Mouse (Mus musculus): Measurements from ENCODE around the gene Pcare. TPM values are rescaled to one million over a fixed set of nuclear protein-coding genes. Genes with fewer than 3 reads are reported as not detected.

Gene Pcare
- polyA plus RNA-seq, 1 experiment from 2014 or later: not detected

DNA sequence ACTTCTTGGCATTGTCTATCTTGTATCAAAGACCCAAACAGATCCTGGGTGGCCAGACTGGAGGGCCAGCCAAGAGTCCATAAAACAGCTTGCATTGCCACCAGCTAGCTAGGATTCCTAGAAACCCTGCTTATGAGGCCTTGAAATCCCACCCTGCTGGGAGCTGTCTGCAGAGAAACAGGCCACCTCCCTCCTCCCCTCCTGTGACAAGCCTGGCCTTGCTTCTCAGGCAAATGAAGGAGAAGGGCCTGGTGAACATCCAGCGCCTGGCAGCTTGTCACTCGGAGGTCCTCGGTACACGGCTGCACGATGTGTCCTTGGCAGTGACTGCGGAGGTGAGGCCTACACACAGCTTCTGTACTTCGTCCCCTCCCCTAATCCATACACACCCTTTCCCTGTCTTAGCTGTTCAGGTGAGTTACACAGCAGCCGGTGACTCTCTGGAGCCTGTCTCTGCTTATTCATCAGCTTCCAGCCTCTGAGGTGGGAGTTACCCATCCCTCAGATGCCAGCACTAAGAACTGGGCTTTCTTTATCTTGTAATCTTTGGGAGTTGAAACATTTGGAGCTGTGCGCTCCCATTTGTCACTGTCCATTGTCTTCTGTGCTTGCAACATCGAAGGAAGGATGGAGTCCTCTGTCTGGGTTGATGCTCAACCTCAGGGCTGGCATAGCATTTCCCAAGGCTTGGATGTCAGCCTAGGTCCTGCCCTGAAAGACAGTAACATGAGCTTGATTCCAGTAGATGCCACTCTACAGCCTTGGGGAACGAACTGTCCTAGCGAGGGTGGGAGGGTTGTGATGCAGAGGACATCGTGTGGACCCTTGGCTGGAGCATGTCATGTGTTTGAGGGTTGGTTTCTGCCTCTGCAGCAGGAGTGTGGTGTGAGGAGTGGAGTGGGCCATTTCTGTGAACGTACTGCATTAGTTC, 46.9 kb downstream of the Pcare start:
- Histone ChIP-seq H3K36me3 (ENCODE audit: control insufficient read depth, insufficient read depth, low read length) (no peaks in the 10 kb centered on the region), H3K27me3 (ENCODE audit: control insufficient read depth, insufficient read depth, low read length) (no peaks in the 10 kb centered on the region), H3K9ac (ENCODE audit: low read length) (no peak overlapping the region; the same call in 1 of the 2 replicates), H3K4me3 (ENCODE audit: control insufficient read depth in 1 of 2, insufficient read depth in 1 of 2, low read depth in 1 of 2, low read length in 2 of 2) (no peak overlapping the region), H3K27ac (replicated peaks in 1 of 2; ENCODE audit: control insufficient read depth in 1 of 2, insufficient read depth in 1 of 2, low read depth in 2 of 2, low read length in 2 of 2) (peak overlapping the region; percentile 71 to 76), H3K4me1 (ENCODE audit: control insufficient read depth in 2 of 2, insufficient read depth in 2 of 2, low read length in 2 of 2) (peaks cover 21 to 34% of the 10 kb centered on the region in 2 experiments), H3K4me2 (ENCODE audit: low read length) (no peak overlapping the region), H3K9me3 (ENCODE audit: control insufficient read depth, low read length) (0 out of 2 replicates have a peak, but pooled peaks cover 4% of the 10 kb centered on the region)
- 54% methylated on average over 14 of the region's 14 CpGs for WGBS
- ATAC-seq (ENCODE audit: insufficient number of reproducible peaks, insufficient read depth, low FRiP score, low read depth): peak; percentile 33; the same call in 1 of the 2 replicates

DNA sequence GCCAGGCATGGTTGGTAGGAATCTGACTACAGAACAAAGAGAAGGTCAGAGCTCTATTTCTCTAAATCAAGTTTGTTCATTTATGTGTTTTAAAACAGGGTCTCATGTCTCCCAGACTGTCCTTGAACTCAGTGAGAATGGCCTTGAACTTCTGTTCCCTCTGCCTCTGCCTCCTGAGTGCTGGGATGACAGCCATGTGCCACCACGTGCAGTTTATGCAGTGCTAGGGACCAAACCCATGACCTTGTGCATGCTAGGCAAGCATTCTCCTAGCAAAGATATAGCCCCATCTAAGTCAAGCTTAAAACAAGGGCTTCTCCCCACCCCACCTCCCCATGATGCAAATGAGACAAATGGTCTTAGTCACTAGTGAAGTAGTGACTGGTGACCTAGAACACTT, 47.6 kb downstream of the Pcare start:
- Histone ChIP-seq H3K4me1 (ENCODE audit: control insufficient read depth in 2 of 2, insufficient read depth in 2 of 2, low read length in 2 of 2) (peaks cover 16 to 27% of the 10 kb centered on the region in 2 experiments), H3K9me3 (ENCODE audit: control insufficient read depth, low read length) (0 out of 2 replicates have a peak, but pooled peaks cover 4% of the 10 kb centered on the region), H3K36me3 (ENCODE audit: control insufficient read depth, insufficient read depth, low read length) (no peaks in the 10 kb centered on the region), H3K4me2 (ENCODE audit: low read length) (no peak overlapping the region), H3K27me3 (ENCODE audit: control insufficient read depth, insufficient read depth, low read length) (no peaks in the 10 kb centered on the region), H3K27ac (replicated peaks in 1 of 2; ENCODE audit: control insufficient read depth in 1 of 2, insufficient read depth in 1 of 2, low read depth in 2 of 2, low read length in 2 of 2) (peak overlapping the region; percentile 71 to 76), H3K9ac (ENCODE audit: low read length) (no peak overlapping the region; the same call in 1 of the 2 replicates), H3K4me3 (ENCODE audit: control insufficient read depth in 1 of 2, insufficient read depth in 1 of 2, low read depth in 1 of 2, low read length in 2 of 2) (no peak overlapping the region)
- ATAC-seq (ENCODE audit: insufficient number of reproducible peaks, insufficient read depth, low FRiP score, low read depth): no peak
- WGBS: 35% methylated on average over 1 of the region's 1 CpGs

DNA sequence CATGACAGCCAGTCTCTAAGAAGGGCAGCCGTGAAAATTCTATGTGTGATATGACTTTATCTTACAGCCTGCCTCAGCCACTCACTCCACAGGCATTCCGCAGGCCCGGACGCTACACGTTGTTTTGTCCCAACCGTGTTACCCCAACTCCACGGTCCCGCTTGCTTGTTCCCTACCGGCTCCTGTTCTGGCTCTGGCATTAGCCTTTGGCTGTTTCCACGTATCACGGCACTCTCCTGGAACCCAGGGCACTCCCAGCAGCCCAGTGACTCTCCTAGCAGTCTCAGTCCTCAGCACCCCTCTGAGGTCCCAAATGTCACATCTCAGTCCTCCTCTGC, 54.1 kb downstream of the Pcare start:
- no peaks in the 10 kb centered on the region for H3K9me3 ChIP-seq (ENCODE audit: control insufficient read depth, low read length)
- H3K9ac ChIP-seq (ENCODE audit: low read length): peak overlapping the region; percentile 30; the same call in 1 of the 2 replicates
- no peak overlapping the region for H3K4me3 ChIP-seq (ENCODE audit: control insufficient read depth in 1 of 2, insufficient read depth in 1 of 2, low read depth in 1 of 2, low read length in 2 of 2)
- 0 out of 2 replicates have a peak overlapping the region, but pooled peaks have one; percentile 29 for H3K4me2 ChIP-seq (ENCODE audit: low read length)
- H3K36me3 ChIP-seq (ENCODE audit: control insufficient read depth, insufficient read depth, low read length): no peaks in the 10 kb centered on the region
- WGBS: 9% methylated on average over 11 of the region's 11 CpGs
- peak; percentile 62; the same call in 1 of the 2 replicates for ATAC-seq (ENCODE audit: insufficient number of reproducible peaks, insufficient read depth, low FRiP score, low read depth)
- peaks cover 28 to 30% of the 10 kb centered on the region in 2 experiments for H3K4me1 ChIP-seq (ENCODE audit: control insufficient read depth in 2 of 2, insufficient read depth in 2 of 2, low read length in 2 of 2)
- peak overlapping the region; percentile 82 to 93 for H3K27ac ChIP-seq (replicated peaks in 1 of 2; ENCODE audit: control insufficient read depth in 1 of 2, insufficient read depth in 1 of 2, low read depth in 2 of 2, low read length in 2 of 2)
- H3K27me3 ChIP-seq (ENCODE audit: control insufficient read depth, insufficient read depth, low read length): no peaks in the 10 kb centered on the region

DNA sequence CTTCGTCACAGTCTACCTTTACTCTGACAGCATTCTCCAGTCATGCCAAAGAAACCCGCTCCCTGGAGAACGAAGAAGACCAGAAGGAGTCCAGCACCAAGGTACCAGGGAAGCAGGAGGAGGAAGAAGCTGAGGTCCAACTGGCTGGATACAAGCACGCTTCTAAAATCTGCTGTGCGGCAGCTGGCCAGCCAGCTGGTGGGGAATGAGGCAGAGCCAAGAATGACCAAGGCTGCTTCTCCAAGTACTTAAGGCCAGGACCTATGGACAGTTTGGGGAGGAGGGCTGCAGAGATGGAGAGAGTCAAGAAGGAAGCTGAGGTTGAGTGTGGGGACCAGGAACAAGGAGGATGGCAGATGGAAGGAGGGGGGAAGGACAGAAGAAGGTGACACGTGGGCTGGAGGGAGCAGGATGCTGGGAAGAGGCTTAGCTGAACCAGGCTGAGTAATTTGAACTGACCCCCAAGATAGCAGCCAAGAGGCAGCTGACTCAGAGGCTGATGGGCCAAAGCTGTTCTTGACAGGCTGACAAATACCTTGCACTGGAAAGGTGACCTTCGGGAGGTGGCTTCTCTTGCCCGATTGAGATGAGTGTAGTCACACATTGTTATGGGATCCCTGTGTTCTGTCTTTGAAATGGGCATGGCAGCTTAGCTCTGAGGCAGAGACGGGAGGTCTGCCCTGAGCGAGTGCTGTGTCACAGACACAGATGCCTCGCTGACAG, 54.6 kb downstream of the Pcare start:
- Histone ChIP-seq H3K27me3 (ENCODE audit: control insufficient read depth, insufficient read depth, low read length) (no peaks in the 10 kb centered on the region), H3K4me3 (ENCODE audit: control insufficient read depth in 1 of 2, insufficient read depth in 1 of 2, low read depth in 1 of 2, low read length in 2 of 2) (no peak overlapping the region), H3K4me2 (ENCODE audit: low read length) (no peak overlapping the region), H3K27ac (replicated peaks in 1 of 2; ENCODE audit: control insufficient read depth in 1 of 2, insufficient read depth in 1 of 2, low read depth in 2 of 2, low read length in 2 of 2) (peak overlapping the region; percentile 82 to 93), H3K36me3 (ENCODE audit: control insufficient read depth, insufficient read depth, low read length) (no peaks in the 10 kb centered on the region), H3K9ac (ENCODE audit: low read length) (no peak overlapping the region), H3K9me3 (ENCODE audit: control insufficient read depth, low read length) (no peaks in the 10 kb centered on the region), H3K4me1 (ENCODE audit: control insufficient read depth in 2 of 2, insufficient read depth in 2 of 2, low read length in 2 of 2) (peaks cover 28 to 30% of the 10 kb centered on the region in 2 experiments)
- WGBS: 31% methylated on average over 11 of the region's 11 CpGs
- ATAC-seq (ENCODE audit: insufficient number of reproducible peaks, insufficient read depth, low FRiP score, low read depth): peak; percentile 87

DNA sequence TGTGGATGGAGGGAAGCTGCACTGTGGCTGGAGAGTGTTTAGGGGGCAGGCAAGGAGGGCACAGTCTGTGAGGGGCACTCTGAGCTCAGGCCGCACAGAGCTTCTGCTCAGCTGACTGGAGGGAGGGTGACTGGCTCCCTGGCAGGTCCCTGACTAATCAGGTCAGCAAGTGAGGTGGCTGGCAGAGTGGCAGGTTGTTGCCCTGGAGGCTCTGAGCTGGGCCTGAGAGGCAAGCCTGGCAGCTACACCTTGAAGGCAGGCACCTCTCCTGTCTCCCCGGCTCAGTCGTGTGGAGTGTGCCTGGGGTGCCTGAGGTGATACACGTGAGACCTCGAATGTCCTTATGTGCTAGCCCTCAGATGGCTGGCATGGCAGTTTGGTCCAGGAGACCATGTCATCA, 56.3 kb downstream of the Pcare start:
- WGBS: 78% methylated on average over 5 of the region's 5 CpGs
- Histone ChIP-seq H3K4me3 (ENCODE audit: control insufficient read depth in 1 of 2, insufficient read depth in 1 of 2, low read depth in 1 of 2, low read length in 2 of 2) (no peak overlapping the region), H3K4me2 (ENCODE audit: low read length) (no peak overlapping the region), H3K27me3 (ENCODE audit: control insufficient read depth, insufficient read depth, low read length) (no peaks in the 10 kb centered on the region), H3K36me3 (ENCODE audit: control insufficient read depth, insufficient read depth, low read length) (no peaks in the 10 kb centered on the region), H3K27ac (replicated peaks in 1 of 2; ENCODE audit: control insufficient read depth in 1 of 2, insufficient read depth in 1 of 2, low read depth in 2 of 2, low read length in 2 of 2) (0 out of 4 replicates have a peak overlapping the region, but pooled peaks of 1 of the 2 experiments have one; percentile 29), H3K9ac (ENCODE audit: low read length) (peak overlapping the region; percentile 9; the same call in 1 of the 2 replicates), H3K9me3 (ENCODE audit: control insufficient read depth, low read length) (no peaks in the 10 kb centered on the region), H3K4me1 (ENCODE audit: control insufficient read depth in 2 of 2, insufficient read depth in 2 of 2, low read length in 2 of 2) (peaks cover 31 to 33% of the 10 kb centered on the region in 2 experiments)
- no peak for ATAC-seq (ENCODE audit: insufficient number of reproducible peaks, insufficient read depth, low FRiP score, low read depth)

DNA sequence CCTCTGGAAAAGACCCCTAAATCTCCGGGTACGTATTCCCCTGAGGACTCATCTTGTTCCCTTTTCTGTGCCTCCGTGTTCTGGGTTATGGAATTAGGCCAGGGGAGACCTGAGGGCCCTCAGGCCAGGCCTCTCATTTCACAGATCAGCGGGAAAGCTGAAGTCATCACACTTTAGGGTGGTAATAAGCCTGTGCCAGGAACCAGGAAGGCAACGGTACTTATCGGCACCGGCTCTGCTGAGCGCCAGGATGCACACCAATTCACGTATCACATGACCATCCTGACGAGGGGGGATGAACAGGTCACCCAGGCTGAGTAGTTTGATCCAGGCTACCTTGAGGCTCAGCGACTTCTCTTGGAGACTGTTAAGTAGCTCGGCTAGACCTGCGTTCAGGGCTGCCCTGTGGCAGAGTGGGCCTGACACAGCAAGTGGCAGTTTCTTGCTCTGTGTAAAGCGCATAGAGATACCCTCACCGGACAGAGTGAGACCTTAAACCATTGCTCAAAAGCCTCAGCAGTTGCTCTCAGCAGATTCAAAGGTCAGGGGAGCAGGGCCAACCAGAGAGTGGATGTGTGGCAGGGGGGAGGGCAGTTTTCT, 56.9 kb downstream of the Pcare start:
- Histone ChIP-seq H3K4me2 (ENCODE audit: low read length) (no peak overlapping the region), H3K36me3 (ENCODE audit: control insufficient read depth, insufficient read depth, low read length) (no peaks in the 10 kb centered on the region), H3K9ac (ENCODE audit: low read length) (peak overlapping the region; percentile 9; the same call in 1 of the 2 replicates), H3K4me3 (ENCODE audit: control insufficient read depth in 1 of 2, insufficient read depth in 1 of 2, low read depth in 1 of 2, low read length in 2 of 2) (no peak overlapping the region), H3K27me3 (ENCODE audit: control insufficient read depth, insufficient read depth, low read length) (no peaks in the 10 kb centered on the region), H3K9me3 (ENCODE audit: control insufficient read depth, low read length) (no peaks in the 10 kb centered on the region), H3K27ac (replicated peaks in 1 of 2; ENCODE audit: control insufficient read depth in 1 of 2, insufficient read depth in 1 of 2, low read depth in 2 of 2, low read length in 2 of 2) (0 out of 4 replicates have a peak overlapping the region, but pooled peaks of 1 of the 2 experiments have one; percentile 29), H3K4me1 (ENCODE audit: control insufficient read depth in 2 of 2, insufficient read depth in 2 of 2, low read length in 2 of 2) (peaks cover 34 to 35% of the 10 kb centered on the region in 2 experiments)
- no peak for ATAC-seq (ENCODE audit: insufficient number of reproducible peaks, insufficient read depth, low FRiP score, low read depth)
- 70% methylated on average over 15 of the region's 15 CpGs for WGBS

GRCm38 (mm10) chr17:71695151-71695550, 57.5 kb downstream of the Pcare start:
- Histone ChIP-seq H3K9ac (ENCODE audit: low read length) (no peak overlapping the region), H3K9me3 (ENCODE audit: control insufficient read depth, low read length) (no peaks in the 10 kb centered on the region), H3K4me2 (ENCODE audit: low read length) (no peak overlapping the region), H3K36me3 (ENCODE audit: control insufficient read depth, insufficient read depth, low read length) (no peaks in the 10 kb centered on the region), H3K4me3 (ENCODE audit: control insufficient read depth in 1 of 2, insufficient read depth in 1 of 2, low read depth in 1 of 2, low read length in 2 of 2) (no peak overlapping the region), H3K27me3 (ENCODE audit: control insufficient read depth, insufficient read depth, low read length) (no peaks in the 10 kb centered on the region), H3K27ac (replicated peaks in 1 of 2; ENCODE audit: control insufficient read depth in 1 of 2, insufficient read depth in 1 of 2, low read depth in 2 of 2, low read length in 2 of 2) (no peak overlapping the region), H3K4me1 (ENCODE audit: control insufficient read depth in 2 of 2, insufficient read depth in 2 of 2, low read length in 2 of 2) (peaks cover 34 to 35% of the 10 kb centered on the region in 2 experiments)
- ATAC-seq (ENCODE audit: insufficient number of reproducible peaks, insufficient read depth, low FRiP score, low read depth): no peak
- WGBS: 89% methylated on average over 8 of the region's 8 CpGs
